8 mouse cellular contexts compared by ENCODE assay signal in the genomic region with DNA sequence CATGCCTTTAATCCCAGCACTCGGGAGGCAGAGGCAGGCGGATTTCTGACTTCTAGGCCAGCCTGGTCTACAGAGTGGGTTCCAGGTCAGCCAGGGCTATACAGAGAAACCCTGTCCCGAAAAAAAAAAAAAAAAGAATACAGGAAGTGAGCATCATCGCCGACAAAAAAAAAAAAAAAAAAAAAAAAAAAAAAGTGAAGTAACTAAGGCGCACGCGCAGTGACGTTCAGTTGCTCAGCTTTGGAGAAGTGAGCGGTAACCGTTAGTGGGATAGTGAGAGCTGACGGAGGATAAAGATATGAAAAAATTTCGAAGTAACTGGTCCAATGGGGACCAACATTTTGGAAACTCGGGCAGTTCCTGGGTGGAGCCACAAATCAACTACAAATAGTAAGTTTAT. TPM values are rescaled to one million over a fixed set of nuclear protein-coding genes. Genes with fewer than 3 reads are reported as not detected.
DNase-seq lines count a peak whose midpoint lies in the region; ATAC-seq and TF ChIP-seq lines count a peak whose summit lies in the region.

A gene (plus strand): TSS at position 229 of the 400 bp plus-strand sequence.

- no peak within 1 kb of the TSS for H3K9ac ChIP-seq in heart, postnatal 0 days (replicated peaks; ENCODE audit: low read depth, low read length)
- no peak within 1 kb of the TSS for H3K9ac ChIP-seq in forebrain, postnatal 0 days
- H3K9ac ChIP-seq in liver, embryonic 11.5 days (ENCODE audit: low read depth, low read length) = peak within 1 kb of the TSS; percentile 46; the same call in 1 of the 2 replicates
- no peak within 1 kb of the TSS for H3K9ac ChIP-seq in stomach, postnatal 0 days (ENCODE audit: low read length)

- H3K27ac ChIP-seq in heart, postnatal 0 days (ENCODE audit: low read depth) = peak within 1 kb of the TSS; percentile 51
- H3K27ac ChIP-seq in forebrain, postnatal 0 days (ENCODE audit: low read depth, low read length) = no peak within 1 kb of the TSS
- no peak within 1 kb of the TSS for H3K27ac ChIP-seq in liver, embryonic 11.5 days (ENCODE audit: low read depth, low read length)
- no peak within 1 kb of the TSS for H3K27ac ChIP-seq in stomach, postnatal 0 days (replicated peaks)

- peak within 1 kb of the TSS; percentile 60 for H3K4me2 ChIP-seq in heart, postnatal 0 days (ENCODE audit: low read depth, low read length)
- H3K4me2 ChIP-seq in forebrain, postnatal 0 days (ENCODE audit: low read depth) = peak within 1 kb of the TSS; percentile 45
- peak within 1 kb of the TSS; percentile 58 for H3K4me2 ChIP-seq in liver, embryonic 11.5 days
- peak within 1 kb of the TSS; percentile 31 for H3K4me2 ChIP-seq in stomach, postnatal 0 days (replicated peaks; ENCODE audit: low read depth)

- WGBS in heart, postnatal 0 days = 88% methylated on average over 14 of the region's 14 CpGs
- 89% methylated on average over 14 of the region's 14 CpGs for WGBS in forebrain, postnatal 0 days
- 78% methylated on average over 14 of the region's 14 CpGs for WGBS in liver, embryonic 11.5 days
- 92% methylated on average over 14 of the region's 14 CpGs for WGBS in stomach, postnatal 0 days

- ATAC-seq in heart, postnatal 0 days (ENCODE audit: insufficient read depth, low read depth) = no peak
- no peak for ATAC-seq in forebrain, postnatal 0 days
- ATAC-seq in liver, embryonic 11.5 days (replicated peaks; ENCODE audit: low FRiP score) = no peak
- ATAC-seq in stomach, postnatal 0 days (ENCODE audit: low FRiP score, low TSS enrichment) = no peak

- no peak for TF ChIP-seq CTCF in heart, postnatal 0 days (IDR thresholded peaks at IDR 0.05; ENCODE audit: low read depth)
- no peak for TF ChIP-seq CTCF in forebrain, postnatal 0 days (IDR thresholded peaks at IDR 0.05; ENCODE audit: low read depth)
- TF ChIP-seq CTCF in stomach, postnatal 0 days (IDR thresholded peaks at IDR 0.05; ENCODE audit: low read depth) = no peak

- H3K36me3 ChIP-seq in heart, postnatal 0 days (replicated peaks; ENCODE audit: control insufficient read depth, insufficient read depth, low read length) = no peaks in the 10 kb centered on the region
- no peaks in the 10 kb centered on the region for H3K36me3 ChIP-seq in forebrain, postnatal 0 days (ENCODE audit: insufficient read depth)
- H3K36me3 ChIP-seq in liver, embryonic 11.5 days (ENCODE audit: control insufficient read depth, insufficient read depth, low read length) = no peaks in the 10 kb centered on the region
- H3K36me3 ChIP-seq in stomach, postnatal 0 days (ENCODE audit: control insufficient read depth, insufficient read depth, low read length) = no peaks in the 10 kb centered on the region

- peak within 1 kb of the TSS; percentile 61 for H3K4me3 ChIP-seq in heart, postnatal 0 days (ENCODE audit: low read depth, low read length)
- peak within 1 kb of the TSS; percentile 46 for H3K4me3 ChIP-seq in forebrain, postnatal 0 days (ENCODE audit: low read depth, low read length)
- H3K4me3 ChIP-seq in liver, embryonic 11.5 days (ENCODE audit: low read depth, low read length) = peak within 1 kb of the TSS; percentile 58
- H3K4me3 ChIP-seq in stomach, postnatal 0 days (ENCODE audit: low read depth, low read length) = peak within 1 kb of the TSS; percentile 51; the same call in 1 of the 2 replicates

- no peaks in the 10 kb centered on the region for H3K9me3 ChIP-seq in heart, postnatal 0 days (replicated peaks; ENCODE audit: control insufficient read depth, low read length)
- no peaks in the 10 kb centered on the region for H3K9me3 ChIP-seq in forebrain, postnatal 0 days (ENCODE audit: low read length)
- H3K9me3 ChIP-seq in liver, embryonic 11.5 days (ENCODE audit: control insufficient read depth, low read length) = no peaks in the 10 kb centered on the region
- H3K9me3 ChIP-seq in stomach, postnatal 0 days (ENCODE audit: control insufficient read depth, low read length) = no peaks in the 10 kb centered on the region

- DNase-seq in heart, postnatal 0 days (ENCODE audit: low spot score) = no peak
- no peak for DNase-seq in heart, adult 11 months
- no peak for DNase-seq in adrenal gland, adult 2 months
- DNase-seq in forebrain, postnatal 0 days = no peak
- DNase-seq in liver, embryonic 11.5 days (ENCODE audit: low spot score) = no peak
- no peak for DNase-seq in stomach, postnatal 0 days (ENCODE audit: low spot score)
- no peak for DNase-seq in ovary, postnatal 14 days (ENCODE audit: low spot score)
- no peak for DNase-seq in gastrocnemius, postnatal 4 days (ENCODE audit: low spot score in 2 of 2)

- no peak for TF ChIP-seq EP300 in heart, postnatal 0 days (IDR thresholded peaks at IDR 0.05; ENCODE audit: low read depth)
- no peak for TF ChIP-seq EP300 in stomach, postnatal 0 days (optimal IDR thresholded peaks at IDR 0.05)

- no peaks in the 10 kb centered on the region for H3K4me1 ChIP-seq in heart, postnatal 0 days (ENCODE audit: control insufficient read depth, insufficient read depth)
- no peaks in the 10 kb centered on the region for H3K4me1 ChIP-seq in forebrain, postnatal 0 days (ENCODE audit: insufficient read depth)
- H3K4me1 ChIP-seq in liver, embryonic 11.5 days (replicated peaks; ENCODE audit: control insufficient read depth, insufficient read depth, low read length) = no peaks in the 10 kb centered on the region
- no peaks in the 10 kb centered on the region for H3K4me1 ChIP-seq in stomach, postnatal 0 days (replicated peaks; ENCODE audit: control insufficient read depth, insufficient read depth)

- H3K27me3 ChIP-seq in heart, postnatal 0 days (ENCODE audit: control insufficient read depth, insufficient read depth, low read length) = no peaks in the 10 kb centered on the region
- no peaks in the 10 kb centered on the region for H3K27me3 ChIP-seq in forebrain, postnatal 0 days (ENCODE audit: insufficient read depth, low read length)
- H3K27me3 ChIP-seq in liver, embryonic 11.5 days (replicated peaks; ENCODE audit: control insufficient read depth, insufficient read depth, low read length) = no peaks in the 10 kb centered on the region
- no peaks in the 10 kb centered on the region for H3K27me3 ChIP-seq in stomach, postnatal 0 days (ENCODE audit: control insufficient read depth, insufficient read depth, low read length)

RNA-seq across cellular contexts. Expression of the gene that starts here (rescaled TPM):
- total RNA-seq in heart, postnatal 0 days (2014; rRNA removed; ENCODE audit: low replicate concordance) = 6.6 and 8.9 TPM in 2 replicates
- polyA plus RNA-seq in heart, postnatal 0 days (2015; fragmentation: Nextera tagmentation; extraction: Ambion mirVana) = 6.6 and 7.0 TPM in 2 replicates
- total RNA-seq in adrenal gland, adult 2 months (2021) = 10 to 100 TPM; 14.7 to 17.9 TPM
- polyA plus RNA-seq in adrenal gland, adult 2 months (2012; rRNA removed) = 1.1 TPM in 2 replicates
- 20.2 and 27.8 TPM in 2 replicates for total RNA-seq in forebrain, postnatal 0 days (2014; rRNA removed)
- 21.2 and 23.0 TPM in 2 replicates for polyA plus RNA-seq in forebrain, postnatal 0 days (2015; fragmentation: Nextera tagmentation; extraction: Ambion mirVana)
- 9.8 and 11.3 TPM in 2 replicates for polyA plus RNA-seq in liver, embryonic 11.5 days (2014; fragmentation: Nextera tagmentation; extraction: Ambion mirVana)
- 16.0 and 16.8 TPM in 2 replicates for polyA plus RNA-seq in stomach, postnatal 0 days (2015; fragmentation: Nextera tagmentation; extraction: Ambion mirVana)
- 1 to 10 TPM; 4.0 to 4.7 TPM for total RNA-seq in gastrocnemius, postnatal 4 days (2021)
